8 mouse cellular contexts compared by ENCODE assay signal in the genomic region with DNA sequence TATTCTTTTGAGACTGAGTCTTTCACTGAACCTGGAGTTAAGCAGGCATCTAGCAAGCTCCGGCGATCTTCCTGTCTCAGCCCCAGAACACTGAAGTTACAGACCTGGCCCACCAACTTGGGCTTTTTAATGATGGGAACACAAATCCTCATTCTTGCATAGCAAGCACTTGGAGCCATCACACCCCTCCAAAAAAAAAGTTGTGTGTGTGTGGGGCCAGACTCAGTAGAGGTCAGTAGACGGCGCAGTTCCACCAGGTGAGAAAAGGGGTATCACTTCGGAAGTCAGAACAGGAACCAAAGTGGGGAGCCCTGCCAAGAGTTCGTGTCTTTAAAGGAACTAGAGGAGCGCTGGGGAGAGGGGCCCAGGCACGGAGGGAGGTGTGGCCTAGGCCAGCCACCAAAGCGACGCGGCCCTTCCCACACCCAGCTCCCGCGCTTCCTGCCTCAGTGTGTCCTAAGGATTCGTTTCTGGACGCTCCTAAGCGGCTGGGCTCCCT. TPM values are rescaled to one million over a fixed set of nuclear protein-coding genes. Genes with fewer than 3 reads are reported as not detected.
DNase-seq lines count a peak whose midpoint lies in the region; ATAC-seq and TF ChIP-seq lines count a peak whose summit lies in the region.

No protein-coding gene starts in this region.

- peak overlapping the region; percentile 73 for H3K4me2 ChIP-seq in embryonic facial prominence, embryonic 15.5 days (replicated peaks)
- peak overlapping the region; percentile 68 for H3K4me2 ChIP-seq in limb, embryonic 12.5 days
- peak overlapping the region; percentile 87 for H3K4me2 ChIP-seq in neural tube, embryonic 15.5 days

- no peak for ATAC-seq in embryonic facial prominence, embryonic 15.5 days (ENCODE audit: insufficient number of reproducible peaks, low FRiP score, low TSS enrichment, low read depth)
- ATAC-seq in limb, embryonic 12.5 days (ENCODE audit: insufficient number of reproducible peaks, insufficient read depth, low FRiP score, low TSS enrichment, low read depth): no peak
- ATAC-seq in neural tube, embryonic 15.5 days (ENCODE audit: low FRiP score): no peak

- H3K9ac ChIP-seq in liver, adult 2 months (ENCODE audit: low read depth, low read length): peak overlapping the region; percentile 75
- H3K9ac ChIP-seq in embryonic facial prominence, embryonic 15.5 days: peak overlapping the region; percentile 93
- H3K9ac ChIP-seq in limb, embryonic 12.5 days (replicated peaks): peak overlapping the region; percentile 94
- peak overlapping the region; percentile 96 for H3K9ac ChIP-seq in neural tube, embryonic 15.5 days (replicated peaks)

- peaks cover 13% of the 10 kb centered on the region for H3K4me1 ChIP-seq in liver, adult 2 months (ENCODE audit: control insufficient read depth, insufficient read depth, low read length)
- peaks cover 35% of the 10 kb centered on the region for H3K4me1 ChIP-seq in embryonic facial prominence, embryonic 15.5 days
- H3K4me1 ChIP-seq in limb, embryonic 12.5 days (replicated peaks): peaks cover 31% of the 10 kb centered on the region
- peaks cover 46% of the 10 kb centered on the region for H3K4me1 ChIP-seq in neural tube, embryonic 15.5 days

- TF ChIP-seq CTCF in liver, adult 2 months (IDR thresholded peaks at IDR 0.05; ENCODE audit: low read depth, low read length): no peak

- peak overlapping the region; percentile 78 for H3K4me3 ChIP-seq in liver, adult 2 months (ENCODE audit: insufficient read depth, low read depth, low read length)
- peak overlapping the region; percentile 96 for H3K4me3 ChIP-seq in embryonic facial prominence, embryonic 15.5 days (replicated peaks)
- peak overlapping the region; percentile 99 for H3K4me3 ChIP-seq in limb, embryonic 12.5 days (replicated peaks)
- peak overlapping the region; percentile 96 for H3K4me3 ChIP-seq in neural tube, embryonic 15.5 days (replicated peaks)

- H3K79me2 ChIP-seq in liver, adult 2 months (ENCODE audit: control insufficient read depth, insufficient read depth, low read length): peaks cover 27% of the 10 kb centered on the region

- no peaks in the 10 kb centered on the region for H3K27me3 ChIP-seq in liver, adult 2 months (ENCODE audit: control insufficient read depth, insufficient read depth, low read length)
- no peaks in the 10 kb centered on the region for H3K27me3 ChIP-seq in embryonic facial prominence, embryonic 15.5 days
- no peaks in the 10 kb centered on the region for H3K27me3 ChIP-seq in limb, embryonic 12.5 days
- H3K27me3 ChIP-seq in neural tube, embryonic 15.5 days (replicated peaks): no peaks in the 10 kb centered on the region

- H3K9me3 ChIP-seq in embryonic facial prominence, embryonic 15.5 days (replicated peaks): no peaks in the 10 kb centered on the region
- H3K9me3 ChIP-seq in limb, embryonic 12.5 days: no peaks in the 10 kb centered on the region
- no peaks in the 10 kb centered on the region for H3K9me3 ChIP-seq in neural tube, embryonic 15.5 days (replicated peaks)

- WGBS in liver, adult 2 months: 1% methylated on average over 16 of the region's 16 CpGs
- WGBS in embryonic facial prominence, embryonic 15.5 days: 2% methylated on average over 16 of the region's 16 CpGs
- WGBS in limb, embryonic 12.5 days: 2% methylated on average over 16 of the region's 16 CpGs
- 2% methylated on average over 16 of the region's 16 CpGs for WGBS in neural tube, embryonic 15.5 days

- H3K27ac ChIP-seq in liver, adult 2 months (replicated peaks; ENCODE audit: insufficient read depth, low read depth, low read length): peak overlapping the region; percentile 98
- peak overlapping the region; percentile 97 for H3K27ac ChIP-seq in embryonic facial prominence, embryonic 15.5 days (replicated peaks)
- peak overlapping the region; percentile 96 for H3K27ac ChIP-seq in limb, embryonic 12.5 days
- H3K27ac ChIP-seq in neural tube, embryonic 15.5 days (replicated peaks): peak overlapping the region; percentile 94

- peak; percentile 48; the same call in 1 of the 2 replicates for TF ChIP-seq POLR2A in liver, adult 2 months (IDR thresholded peaks at IDR 0.05; ENCODE audit: extremely low read depth, insufficient read depth, low read length)

- H3K36me3 ChIP-seq in liver, adult 2 months (ENCODE audit: control insufficient read depth, insufficient read depth, low read length): no peaks in the 10 kb centered on the region
- no peaks in the 10 kb centered on the region for H3K36me3 ChIP-seq in embryonic facial prominence, embryonic 15.5 days
- H3K36me3 ChIP-seq in limb, embryonic 12.5 days: peaks cover 10% of the 10 kb centered on the region; the same call in 1 of the 2 replicates
- H3K36me3 ChIP-seq in neural tube, embryonic 15.5 days: no peaks in the 10 kb centered on the region

- no peak for DNase-seq in liver, adult 2 months (ENCODE audit: extremely low read depth, low read depth, low spot score)
- DNase-seq in liver: no peak
- no peak for DNase-seq in thymus, postnatal 14 days
- no peak for DNase-seq in gastrocnemius, postnatal 4 days (ENCODE audit: low spot score in 2 of 2)
- DNase-seq in layer of hippocampus, postnatal 36 days: no peak

RNA-seq across cellular contexts. Expression of a gene that starts 0.3 kb away (rescaled TPM):
- 8.2 and 8.9 TPM in 2 replicates for total RNA-seq in liver, adult 2 months (2014; rRNA removed)
- polyA plus RNA-seq in liver, adult 2 months (2012; rRNA removed): 7.6 and 9.0 TPM in 2 replicates
- 21.0 and 24.6 TPM in 2 replicates for polyA plus RNA-seq in embryonic facial prominence, embryonic 15.5 days (2015; fragmentation: Nextera tagmentation; extraction: Ambion mirVana)
- 28.1 and 35.3 TPM in 2 replicates for polyA plus RNA-seq in limb, embryonic 12.5 days (2016; fragmentation: Nextera tagmentation; extraction: Ambion mirVana)
- 14.7 and 17.3 TPM in 2 replicates for polyA plus RNA-seq in neural tube, embryonic 15.5 days (2015; fragmentation: Nextera tagmentation; extraction: Ambion mirVana)
- 10 to 100 TPM; 20.9 to 24.3 TPM for total RNA-seq in gastrocnemius, postnatal 4 days (2021)
- total RNA-seq in layer of hippocampus, postnatal 36 days (2021): 10 to 100 TPM; 20.4 to 22.7 TPM

RNA-seq across cellular contexts. Expression of a gene that starts 0.4 kb away (rescaled TPM):
- total RNA-seq in liver, adult 2 months (2014; rRNA removed): 6.8 and 8.3 TPM in 2 replicates
- 12.8 and 14.2 TPM in 2 replicates for polyA plus RNA-seq in liver, adult 2 months (2012; rRNA removed)
- 40.5 and 43.4 TPM in 2 replicates for polyA plus RNA-seq in embryonic facial prominence, embryonic 15.5 days (2015; fragmentation: Nextera tagmentation; extraction: Ambion mirVana)
- polyA plus RNA-seq in limb, embryonic 12.5 days (2016; fragmentation: Nextera tagmentation; extraction: Ambion mirVana): 55.2 and 57.1 TPM in 2 replicates
- 28.5 and 32.8 TPM in 2 replicates for polyA plus RNA-seq in neural tube, embryonic 15.5 days (2015; fragmentation: Nextera tagmentation; extraction: Ambion mirVana)
- 10 to 100 TPM; 47.9 to 54.9 TPM for total RNA-seq in gastrocnemius, postnatal 4 days (2021)
- 10 to 100 TPM; 46.4 to 54.7 TPM for total RNA-seq in layer of hippocampus, postnatal 36 days (2021)
